Mouse (Mus musculus): ENCODE data around the gene Immp2l. TPM values are rescaled to one million over a fixed set of nuclear protein-coding genes. Genes with fewer than 3 reads are reported as not detected.

The Immp2l gene
- polyA plus RNA-seq, 1 experiment from 2014 or later, result 12.5 TPM

GRCm38 (mm10) chr12:41394231-41394630, 370.3 kb downstream of the Immp2l start:
- Histone ChIP-seq H3K36me3 (ENCODE audit: control insufficient read depth, insufficient read depth) (no peaks in the 10 kb centered on the region), H3K4me2 (ENCODE audit: low read depth, low read length) (no peak overlapping the region), H3K27ac (ENCODE audit: low read length) (no peak overlapping the region), H3K4me1 (ENCODE audit: control insufficient read depth, low read depth, low read length) (no peaks in the 10 kb centered on the region), H3K9me3 (replicated peaks; ENCODE audit: control insufficient read depth, low read length) (no peaks in the 10 kb centered on the region), H3K9ac (ENCODE audit: low read depth, low read length) (no peak overlapping the region), H3K27me3 (ENCODE audit: control insufficient read depth, insufficient read depth, low read depth, low read length) (no peaks in the 10 kb centered on the region), H3K4me3 (ENCODE audit: low read depth, low read length) (no peak overlapping the region)
- ATAC-seq (ENCODE audit: low read depth), result no peak

- Histone ChIP-seq H3K9ac (ENCODE audit: low read depth, low read length) (no peak overlapping the region), H3K4me1 (ENCODE audit: control insufficient read depth, low read depth, low read length) (no peaks in the 10 kb centered on the region), H3K9me3 (replicated peaks; ENCODE audit: control insufficient read depth, low read length) (no peaks in the 10 kb centered on the region), H3K4me2 (ENCODE audit: low read depth, low read length) (no peak overlapping the region), H3K36me3 (ENCODE audit: control insufficient read depth, insufficient read depth) (no peaks in the 10 kb centered on the region), H3K27ac (ENCODE audit: low read length) (no peak overlapping the region), H3K27me3 (ENCODE audit: control insufficient read depth, insufficient read depth, low read depth, low read length) (no peaks in the 10 kb centered on the region), H3K4me3 (ENCODE audit: low read depth, low read length) (no peak overlapping the region)
- 67% methylated on average over 1 of the region's 1 CpGs for WGBS (ENCODE audit: insufficient replicate concordance)
- no peak for ATAC-seq (ENCODE audit: low read depth)
Measured at GRCm38 (mm10) chr12:41401136-41401535, 377.2 kb downstream of the Immp2l start.

- Histone ChIP-seq H3K4me2 (ENCODE audit: low read depth, low read length) (no peak overlapping the region), H3K9ac (ENCODE audit: low read depth, low read length) (no peak overlapping the region), H3K36me3 (ENCODE audit: control insufficient read depth, insufficient read depth) (no peaks in the 10 kb centered on the region), H3K9me3 (replicated peaks; ENCODE audit: control insufficient read depth, low read length) (no peaks in the 10 kb centered on the region), H3K4me3 (ENCODE audit: low read depth, low read length) (no peak overlapping the region), H3K27ac (ENCODE audit: low read length) (no peak overlapping the region), H3K4me1 (ENCODE audit: control insufficient read depth, low read depth, low read length) (no peaks in the 10 kb centered on the region), H3K27me3 (ENCODE audit: control insufficient read depth, insufficient read depth, low read depth, low read length) (no peaks in the 10 kb centered on the region)
- 35% methylated on average over 3 of the region's 3 CpGs for WGBS (ENCODE audit: insufficient replicate concordance)
- ATAC-seq (ENCODE audit: low read depth), result no peak
Measured at GRCm38 (mm10) chr12:41401923-41402322, 378.0 kb downstream of the Immp2l start.

GRCm38 (mm10) chr12:41409431-41409830, 385.5 kb downstream of the Immp2l start:
- 64% methylated on average over 3 of the region's 3 CpGs for WGBS (ENCODE audit: insufficient replicate concordance)
- H3K36me3 ChIP-seq (ENCODE audit: control insufficient read depth, insufficient read depth), result no peaks in the 10 kb centered on the region
- no peak overlapping the region for H3K4me2 ChIP-seq (ENCODE audit: low read depth, low read length)
- H3K4me1 ChIP-seq (ENCODE audit: control insufficient read depth, low read depth, low read length), result no peaks in the 10 kb centered on the region
- H3K9ac ChIP-seq (ENCODE audit: low read depth, low read length), result no peak overlapping the region
- H3K4me3 ChIP-seq (ENCODE audit: low read depth, low read length), result no peak overlapping the region
- H3K27ac ChIP-seq (ENCODE audit: low read length), result no peak overlapping the region
- no peaks in the 10 kb centered on the region for H3K27me3 ChIP-seq (ENCODE audit: control insufficient read depth, insufficient read depth, low read depth, low read length)
- no peak for ATAC-seq (ENCODE audit: low read depth)
- no peaks in the 10 kb centered on the region for H3K9me3 ChIP-seq (replicated peaks; ENCODE audit: control insufficient read depth, low read length)

GRCm38 (mm10) chr12:41416635-41417034, 392.7 kb downstream of the Immp2l start:
- Histone ChIP-seq H3K4me1 (ENCODE audit: control insufficient read depth, low read depth, low read length) (no peaks in the 10 kb centered on the region), H3K9ac (ENCODE audit: low read depth, low read length) (no peak overlapping the region), H3K4me2 (ENCODE audit: low read depth, low read length) (no peak overlapping the region), H3K9me3 (replicated peaks; ENCODE audit: control insufficient read depth, low read length) (no peaks in the 10 kb centered on the region), H3K27ac (ENCODE audit: low read length) (0 out of 2 replicates have a peak overlapping the region, but pooled peaks have one; percentile 7), H3K36me3 (ENCODE audit: control insufficient read depth, insufficient read depth) (no peaks in the 10 kb centered on the region), H3K4me3 (ENCODE audit: low read depth, low read length) (no peak overlapping the region), H3K27me3 (ENCODE audit: control insufficient read depth, insufficient read depth, low read depth, low read length) (no peaks in the 10 kb centered on the region)
- peak; percentile 28; the same call in 1 of the 2 replicates for ATAC-seq (ENCODE audit: low read depth)

- 0 out of 2 replicates have a peak overlapping the region, but pooled peaks have one; percentile 7 for H3K27ac ChIP-seq (ENCODE audit: low read length)
- WGBS (ENCODE audit: insufficient replicate concordance), result 41% methylated on average over 3 of the region's 3 CpGs
- no peaks in the 10 kb centered on the region for H3K36me3 ChIP-seq (ENCODE audit: control insufficient read depth, insufficient read depth)
- no peak overlapping the region for H3K4me2 ChIP-seq (ENCODE audit: low read depth, low read length)
- H3K4me3 ChIP-seq (ENCODE audit: low read depth, low read length), result no peak overlapping the region
- H3K4me1 ChIP-seq (ENCODE audit: control insufficient read depth, low read depth, low read length), result no peaks in the 10 kb centered on the region
- no peaks in the 10 kb centered on the region for H3K27me3 ChIP-seq (ENCODE audit: control insufficient read depth, insufficient read depth, low read depth, low read length)
- no peaks in the 10 kb centered on the region for H3K9me3 ChIP-seq (replicated peaks; ENCODE audit: control insufficient read depth, low read length)
- peak; percentile 96 for ATAC-seq (ENCODE audit: low read depth)
- no peak overlapping the region for H3K9ac ChIP-seq (ENCODE audit: low read depth, low read length)
Measured at GRCm38 (mm10) chr12:41417099-41417498, 393.2 kb downstream of the Immp2l start.

- ATAC-seq (ENCODE audit: low read depth), result no peak
- Histone ChIP-seq H3K4me2 (ENCODE audit: low read depth, low read length) (no peak overlapping the region), H3K9me3 (replicated peaks; ENCODE audit: control insufficient read depth, low read length) (no peaks in the 10 kb centered on the region), H3K27me3 (ENCODE audit: control insufficient read depth, insufficient read depth, low read depth, low read length) (no peaks in the 10 kb centered on the region), H3K9ac (ENCODE audit: low read depth, low read length) (no peak overlapping the region), H3K27ac (ENCODE audit: low read length) (no peak overlapping the region), H3K4me3 (ENCODE audit: low read depth, low read length) (no peak overlapping the region), H3K36me3 (ENCODE audit: control insufficient read depth, insufficient read depth) (no peaks in the 10 kb centered on the region), H3K4me1 (ENCODE audit: control insufficient read depth, low read depth, low read length) (no peaks in the 10 kb centered on the region)
- 74% methylated on average over 4 of the region's 4 CpGs for WGBS (ENCODE audit: insufficient replicate concordance)
Measured at GRCm38 (mm10) chr12:41417961-41418360, 394.1 kb downstream of the Immp2l start.

GRCm38 (mm10) chr12:41425101-41425679, 401.3 kb downstream of the Immp2l start:
- no peak overlapping the region for H3K4me2 ChIP-seq (ENCODE audit: low read depth, low read length)
- H3K9me3 ChIP-seq (replicated peaks; ENCODE audit: control insufficient read depth, low read length), result no peaks in the 10 kb centered on the region
- no peaks in the 10 kb centered on the region for H3K27me3 ChIP-seq (ENCODE audit: control insufficient read depth, insufficient read depth, low read depth, low read length)
- no peak overlapping the region for H3K9ac ChIP-seq (ENCODE audit: low read depth, low read length)
- ATAC-seq (ENCODE audit: low read depth), result no peak
- H3K4me1 ChIP-seq (ENCODE audit: control insufficient read depth, low read depth, low read length), result no peaks in the 10 kb centered on the region
- no peaks in the 10 kb centered on the region for H3K36me3 ChIP-seq (ENCODE audit: control insufficient read depth, insufficient read depth)
- no peak overlapping the region for H3K27ac ChIP-seq (ENCODE audit: low read length)
- H3K4me3 ChIP-seq (ENCODE audit: low read depth, low read length), result no peak overlapping the region
- 70% methylated on average over 9 of the region's 9 CpGs for WGBS (ENCODE audit: insufficient replicate concordance)

- Histone ChIP-seq H3K27ac (ENCODE audit: low read length) (no peak overlapping the region), H3K4me2 (ENCODE audit: low read depth, low read length) (no peak overlapping the region), H3K4me1 (ENCODE audit: control insufficient read depth, low read depth, low read length) (no peaks in the 10 kb centered on the region), H3K9me3 (replicated peaks; ENCODE audit: control insufficient read depth, low read length) (no peaks in the 10 kb centered on the region), H3K27me3 (ENCODE audit: control insufficient read depth, insufficient read depth, low read depth, low read length) (no peaks in the 10 kb centered on the region), H3K36me3 (ENCODE audit: control insufficient read depth, insufficient read depth) (no peaks in the 10 kb centered on the region), H3K4me3 (ENCODE audit: low read depth, low read length) (no peak overlapping the region), H3K9ac (ENCODE audit: low read depth, low read length) (no peak overlapping the region)
- no peak for ATAC-seq (ENCODE audit: low read depth)
- WGBS (ENCODE audit: insufficient replicate concordance), result 58% methylated on average over 5 of the region's 5 CpGs
Measured at GRCm38 (mm10) chr12:41427464-41427863, 403.6 kb downstream of the Immp2l start.

Data from liver, embryonic 16.5 days (tissue).